Mouse (Mus musculus) testis, adult 2 months (tissue): Measurements from ENCODE around the gene Smtnl1.

Experiments used
- CTCF ChIP-seq: fragments of 200-500 bp; IDR thresholded peaks from 2 replicates; pipeline ENCODE4 v1.5.1; 2012; ENCODE audit warnings: low read depth, mild to moderate bottlenecking, inconsistent platforms, low read length, moderate library complexity; ENCODE audit not compliant: control insufficient read depth, insufficient read depth, insufficient replicate concordance
- POLR2A ChIP-seq: fragments of 200-500 bp; IDR thresholded peaks from 2 replicates; pipeline ENCODE4 v1.6.1; 2012; ENCODE audit warnings: low read depth, mild to moderate bottlenecking, inconsistent platforms, low read length, moderate library complexity; ENCODE audit not compliant: control insufficient read depth

DNA sequence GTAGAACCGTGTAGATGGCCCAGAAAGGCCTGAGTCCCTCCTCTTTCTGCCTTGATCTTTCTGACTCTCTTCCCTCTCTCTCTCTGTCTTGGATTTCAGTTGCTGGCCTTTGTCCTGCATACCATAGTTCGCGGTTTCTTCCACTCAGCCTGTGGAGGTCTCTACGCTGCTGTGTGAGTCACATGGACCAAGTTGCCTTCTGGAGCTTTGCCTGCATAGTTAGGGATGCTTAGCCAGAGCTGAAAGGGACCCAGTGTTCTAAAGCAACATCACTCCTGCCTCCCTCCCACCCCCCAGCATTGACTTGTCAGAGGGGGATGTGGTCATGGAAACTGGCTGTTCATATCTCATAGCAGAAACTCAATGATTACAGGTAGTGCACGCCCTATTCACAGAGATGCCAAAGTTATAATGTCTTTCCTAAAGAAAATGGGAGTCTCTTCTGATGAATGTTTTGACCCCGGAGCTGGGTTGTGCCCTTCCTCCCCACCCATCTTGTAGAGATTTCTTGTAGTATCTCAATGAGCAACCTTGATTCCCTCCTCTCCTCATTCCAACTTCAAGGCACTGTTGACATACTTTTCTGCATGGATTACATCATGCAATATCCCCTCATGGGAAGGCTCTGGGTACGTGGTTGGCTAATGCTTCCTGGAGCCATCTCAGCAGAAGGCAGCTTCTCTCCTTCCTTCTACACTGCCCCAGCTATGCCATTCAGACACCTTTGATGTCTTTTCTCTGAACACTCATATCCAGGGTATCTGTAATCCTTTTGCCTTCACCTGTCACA is 37.7 kb upstream of the Smtnl1 start:
- no peak for TF ChIP-seq CTCF
- TF ChIP-seq POLR2A, result no peak
